Mouse (Mus musculus): ENCODE measurements at regions not wholly inside any gene's neighbourhood (a gene's known extent, or its start where the extent isn't known, plus 50 kb on each side); places are given as distances from the start of the nearest gene placed in this dataset.

DNA sequence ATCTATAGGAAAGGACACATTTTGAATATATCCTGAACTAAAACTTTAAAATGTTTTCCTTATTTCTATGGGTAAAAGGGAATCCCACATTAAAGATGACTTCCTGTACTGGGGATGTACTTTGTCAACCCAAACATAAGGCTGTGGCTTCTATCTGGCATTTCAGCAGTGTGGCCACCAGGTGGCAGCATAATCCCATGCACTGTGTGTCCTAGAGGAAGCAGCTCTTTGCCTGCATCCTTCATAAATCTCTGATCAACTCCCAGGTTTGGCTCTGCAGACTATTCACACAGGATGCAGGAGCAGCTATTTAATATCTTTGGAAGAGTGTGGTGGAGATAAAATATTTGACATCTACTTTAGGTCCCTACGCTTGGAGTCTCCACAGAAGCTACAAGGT is 59.1 kb downstream of the Bmp15 start:
- peak; percentile 45 for DNase-seq (ENCODE audit: extremely low spot score, low spot score)

GRCm38 (mm10) chrX:6258523-6258922 is 62.0 kb downstream of the Bmp15 start:
- no peak for DNase-seq (ENCODE audit: extremely low spot score, low spot score)

DNA sequence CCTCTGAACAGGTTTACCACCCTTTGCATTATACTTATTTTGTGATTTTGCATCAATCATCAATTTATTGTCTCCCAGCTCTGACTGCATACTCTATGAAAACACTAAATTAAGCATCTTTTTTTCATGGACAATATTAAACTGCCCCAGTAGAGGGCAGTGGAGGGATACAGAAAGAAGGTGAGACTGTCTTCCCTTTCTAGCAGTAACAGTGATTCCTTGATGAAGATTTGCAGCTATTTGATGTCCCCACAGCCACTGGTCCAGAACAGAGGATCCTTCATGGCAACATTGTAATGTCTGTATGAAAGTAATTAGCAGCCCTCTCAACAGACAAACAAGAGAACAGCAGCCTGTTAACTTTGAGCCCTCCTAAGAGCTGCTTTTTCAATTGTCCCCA is 66.5 kb downstream of the Bmp15 start:
- DNase-seq (ENCODE audit: extremely low spot score, low spot score): no peak

DNA sequence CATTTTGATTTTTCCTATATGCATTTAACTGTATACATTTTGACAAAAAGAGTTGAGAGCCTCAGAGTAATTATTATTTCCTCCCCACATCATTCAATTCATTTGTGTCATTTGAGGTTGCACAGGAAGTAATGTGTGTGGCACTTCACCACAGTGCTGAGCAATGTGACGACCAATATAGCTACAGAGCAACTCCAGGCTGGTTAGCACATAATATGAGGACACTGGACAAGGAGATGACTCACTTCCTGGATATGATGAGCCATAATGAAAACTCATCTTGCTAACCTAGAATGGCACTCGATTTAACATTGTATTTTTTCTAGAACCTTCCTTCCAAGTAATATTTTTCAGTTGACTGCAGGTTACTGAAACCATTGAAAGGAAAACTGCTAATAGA is 67.6 kb downstream of the Bmp15 start:
- DNase-seq (ENCODE audit: extremely low spot score, low spot score): no peak
